Mouse (Mus musculus): ENCODE results near the gene Ifi205.
"Not testable (repeated sequence)": the region's sequence is repeated elsewhere in the genome, so short reads cannot be mapped to it uniquely, and the experiment has no call there.

Gene Ifi205

DNA sequence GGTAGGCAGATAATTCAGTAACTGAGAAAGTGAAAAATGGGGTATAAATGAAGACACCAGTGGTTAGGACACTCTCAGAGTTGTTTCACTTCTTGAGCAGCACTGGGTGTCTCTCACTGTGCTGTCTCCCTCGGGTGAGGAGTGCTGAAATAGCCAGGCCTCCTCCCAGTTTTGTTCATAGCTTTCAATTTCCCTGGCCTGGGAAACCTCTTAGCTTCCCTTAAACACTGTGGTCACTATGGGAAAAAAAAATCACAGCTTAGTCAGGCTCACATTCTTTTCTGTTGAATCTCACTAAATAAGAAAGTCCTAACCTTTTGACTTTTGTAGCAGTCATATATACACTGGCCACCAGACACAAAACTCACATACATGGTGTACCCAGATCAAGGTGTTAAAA lies at the start of gene Ifi205:
TSS of gene Ifi205 (minus strand) at position 113 of the 400 bp plus-strand sequence.
- in situ Hi-C loops (cut with MboI; ENCODE audit: unreplicated experiment in 2 of 2) = no loop called here

DNA sequence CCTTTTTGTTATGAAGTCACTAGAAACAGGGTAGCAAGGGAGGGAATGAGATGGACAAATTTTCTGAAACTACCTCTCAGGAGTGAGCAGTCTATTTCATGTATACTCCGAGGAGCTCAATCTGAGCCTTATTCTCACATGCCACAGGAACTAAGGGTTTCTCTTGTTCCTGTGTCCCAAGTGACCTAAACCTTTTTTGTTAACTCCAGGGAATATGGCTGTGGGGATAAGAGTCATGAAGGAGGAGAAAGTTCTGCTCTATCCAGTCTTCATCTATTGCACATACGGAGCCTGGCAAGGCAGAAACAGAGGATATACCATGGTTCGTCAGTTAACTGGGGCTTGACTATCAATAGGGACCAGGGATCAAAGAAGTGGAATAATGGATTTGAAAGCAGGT lies 34.7 kb upstream of the Ifi205 start, which contains the start of gene Olfr430:
TSS of gene Olfr430 (plus strand) at position 301 of the 400 bp plus-strand sequence.
- in situ Hi-C loops (cut with MboI; ENCODE audit: unreplicated experiment in 2 of 2) = no loop called here

DNA sequence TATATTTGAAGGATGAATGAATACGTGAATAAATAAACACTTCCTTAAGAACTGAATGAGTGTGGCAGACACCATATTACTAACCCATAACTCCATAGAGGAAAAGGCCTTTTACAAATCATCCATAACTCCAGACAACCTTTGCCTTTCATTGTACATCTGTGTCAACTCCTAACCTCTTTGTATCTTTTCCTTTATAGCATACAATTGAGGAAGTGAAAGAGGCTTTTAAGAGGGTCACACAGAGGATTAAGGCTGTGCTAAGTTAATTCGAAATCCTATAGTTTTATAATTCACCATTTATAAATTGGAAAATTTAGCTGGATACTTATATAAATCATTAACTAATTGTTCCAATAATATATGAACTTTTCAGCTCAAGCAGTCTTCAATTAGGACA lies 23.6 kb upstream of the Ifi205 start:
- in situ Hi-C loops (cut with MboI; ENCODE audit: unreplicated experiment in 2 of 2) = no loop called here

DNA sequence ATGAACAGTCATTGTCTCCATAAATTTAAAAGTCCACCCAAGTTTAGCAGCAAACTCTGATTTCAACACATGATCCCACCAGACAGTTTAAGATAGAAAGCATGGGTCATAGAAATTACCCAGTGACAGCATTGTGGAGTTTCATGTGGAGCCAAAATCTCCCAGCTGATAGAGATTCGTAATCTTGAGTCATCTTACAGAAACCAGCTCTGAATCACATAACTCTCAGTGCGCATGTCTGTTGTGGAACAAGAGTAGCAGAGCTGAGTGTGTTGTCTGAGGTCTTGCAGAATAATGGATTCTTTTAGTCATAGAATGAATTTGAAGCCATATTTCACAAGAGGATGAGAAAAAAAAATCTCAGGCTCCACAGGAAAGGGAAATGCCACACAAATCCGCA lies 21.4 kb upstream of the Ifi205 start:
- in situ Hi-C loops (cut with MboI; ENCODE audit: unreplicated experiment in 2 of 2) = no loop called here

DNA sequence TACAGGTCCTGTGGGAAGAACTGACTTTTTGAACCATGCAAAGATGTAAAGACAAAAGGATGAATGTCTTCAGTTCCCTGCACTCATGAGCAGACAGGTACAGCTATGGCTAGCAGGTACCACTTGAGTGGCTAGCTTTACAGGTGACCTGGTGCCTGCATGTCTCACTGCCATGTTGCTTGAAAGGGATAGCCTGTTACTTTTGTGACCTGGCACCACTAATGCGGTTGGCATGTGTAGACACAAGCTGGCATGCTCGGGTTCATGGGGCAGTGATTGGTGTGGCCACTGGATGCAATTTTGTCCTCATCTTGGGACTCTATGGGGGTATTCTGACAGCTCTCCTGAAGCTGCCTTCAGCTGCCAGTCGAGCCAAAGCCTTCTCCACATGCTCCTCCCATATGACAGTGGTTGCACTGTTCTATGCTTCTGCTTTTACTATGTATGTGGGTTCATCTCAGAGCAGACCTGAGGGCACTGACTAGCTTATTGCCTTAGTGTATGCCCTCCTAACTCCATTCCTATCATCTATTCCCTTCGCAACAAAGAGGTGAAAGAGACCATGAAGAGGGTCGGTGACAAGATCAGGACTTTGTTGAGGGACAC lies 20.4 kb upstream of the Ifi205 start:
- in situ Hi-C loops (cut with MboI; ENCODE audit: unreplicated experiment in 2 of 2) = no loop called here

DNA sequence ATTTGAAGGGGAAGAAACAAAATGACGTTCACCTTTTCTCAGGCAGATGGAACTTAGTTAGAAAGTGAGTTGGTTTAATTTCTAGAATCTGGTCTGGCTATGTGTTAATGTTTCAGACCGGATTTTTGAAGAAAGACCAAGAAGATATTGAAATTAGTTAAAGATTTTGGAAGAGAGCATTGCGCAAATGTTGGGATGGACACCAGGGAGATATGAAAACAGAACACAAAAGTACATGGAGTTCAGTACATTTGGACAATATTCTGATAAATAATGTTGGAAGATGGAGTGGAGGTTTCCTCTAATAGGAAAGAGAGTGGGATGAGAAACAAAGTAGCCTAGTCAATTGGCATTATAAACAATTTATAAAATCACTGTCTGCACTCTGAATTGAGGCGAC lies 19.9 kb upstream of the Ifi205 start:
- in situ Hi-C loops (cut with MboI; ENCODE audit: unreplicated experiment in 2 of 2) = no loop called here

DNA sequence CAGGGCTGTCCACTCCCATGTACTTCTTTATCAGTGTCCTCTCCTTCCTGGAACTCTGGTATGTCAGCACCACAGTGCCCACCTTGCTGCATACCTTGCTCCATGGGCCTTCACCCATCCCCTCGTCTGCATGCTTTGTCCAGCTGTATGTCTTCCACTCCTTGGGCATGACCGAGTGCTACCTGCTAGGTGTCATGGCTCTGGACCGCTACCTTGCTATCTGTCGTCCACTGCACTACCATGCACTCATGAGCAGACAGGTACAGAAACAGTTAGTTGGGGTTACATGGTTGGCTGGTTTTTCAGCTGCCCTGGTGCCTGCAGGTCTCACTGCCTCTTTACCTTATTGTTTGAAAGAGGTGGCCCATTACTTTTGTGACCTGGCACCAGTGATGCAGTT lies 18.9 kb upstream of the Ifi205 start:
- in situ Hi-C loops (cut with MboI; ENCODE audit: unreplicated experiment in 2 of 2) = no loop called here

DNA sequence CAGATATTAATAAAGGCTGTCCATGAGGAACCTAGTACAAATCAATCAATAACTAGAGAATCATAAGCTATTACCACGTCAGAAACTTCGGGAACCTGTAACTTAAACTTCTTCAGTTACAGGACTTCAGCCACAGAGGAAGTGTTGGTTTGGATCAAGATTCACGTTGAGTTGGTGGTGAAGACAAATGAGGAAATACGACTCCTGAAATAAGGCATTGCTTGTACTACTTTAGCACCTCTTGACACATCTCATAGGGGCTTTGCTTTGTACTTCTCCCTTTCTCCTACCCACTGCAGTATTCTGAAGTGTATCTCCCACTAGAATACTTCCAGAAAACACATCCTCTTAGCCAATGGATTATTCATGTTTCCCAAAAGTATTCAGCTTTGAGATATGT lies 17.7 kb upstream of the Ifi205 start:
- in situ Hi-C loops (cut with MboI; ENCODE audit: unreplicated experiment in 2 of 2) = not testable (repeated sequence)

DNA sequence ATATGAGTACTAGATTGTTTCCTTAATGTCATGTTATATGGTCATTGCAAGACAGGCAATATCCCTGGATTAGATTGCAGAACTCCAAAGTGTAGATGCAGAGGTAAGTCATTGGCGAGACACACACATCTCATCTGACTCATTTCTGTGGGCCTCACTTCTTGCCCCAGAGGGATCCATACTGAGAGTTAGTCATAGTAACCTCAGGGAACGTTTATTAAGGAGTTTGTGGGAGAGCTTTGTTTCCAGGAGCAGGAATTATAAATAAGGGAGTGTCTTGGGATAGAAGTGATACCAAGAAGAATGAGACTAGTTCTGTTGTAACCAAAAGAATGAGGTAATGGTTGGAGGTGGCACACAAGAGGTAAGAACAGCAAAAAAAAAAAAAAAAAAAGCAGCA lies 17.3 kb upstream of the Ifi205 start, which contains the start of gene Olfr432:
TSS of gene Olfr432 (plus strand) at position 313 of the 400 bp plus-strand sequence.
- in situ Hi-C loops (cut with MboI; ENCODE audit: unreplicated experiment in 2 of 2) = no loop called here

DNA sequence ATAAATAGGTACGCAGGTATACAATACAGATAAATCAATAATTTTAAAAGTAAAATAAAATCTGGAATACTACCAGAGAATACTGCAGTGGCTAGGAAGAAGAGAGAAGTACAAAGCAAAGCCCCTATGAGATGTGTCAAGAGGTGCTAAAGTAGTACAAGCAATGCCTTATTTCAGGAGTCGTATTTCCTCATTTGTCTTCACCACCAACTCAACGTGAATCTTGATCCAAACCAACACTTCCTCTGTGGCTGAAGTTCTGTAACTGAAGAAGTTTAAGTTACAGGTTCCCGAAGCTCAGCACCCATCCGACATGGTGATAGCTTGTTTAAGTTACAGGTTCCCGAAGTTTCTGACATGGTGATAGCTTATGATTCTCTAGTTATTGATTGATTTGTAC lies 16.6 kb upstream of the Ifi205 start:
- in situ Hi-C loops (cut with MboI; ENCODE audit: unreplicated experiment in 2 of 2) = not testable (repeated sequence)

DNA sequence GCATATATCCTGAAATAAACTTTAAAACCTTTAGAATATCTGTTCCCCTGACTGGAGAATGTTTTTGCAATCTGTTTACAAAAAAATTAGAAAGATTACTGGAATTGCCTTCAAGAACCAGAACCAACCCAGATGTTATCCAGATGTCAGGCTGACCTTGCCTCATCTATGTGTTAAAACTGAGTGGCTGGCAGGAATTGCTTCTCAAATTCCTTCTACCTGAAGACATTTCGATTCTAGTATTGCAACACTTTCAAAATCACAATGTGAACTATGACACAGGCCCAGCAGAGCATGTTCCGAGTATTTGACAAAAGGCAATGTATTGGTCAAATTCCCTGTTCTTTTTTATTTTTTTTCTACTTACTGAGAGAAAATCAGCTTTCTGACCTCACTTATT lies 12.8 kb upstream of the Ifi205 start:
- in situ Hi-C loops (cut with MboI; ENCODE audit: unreplicated experiment in 2 of 2) = no loop called here

DNA sequence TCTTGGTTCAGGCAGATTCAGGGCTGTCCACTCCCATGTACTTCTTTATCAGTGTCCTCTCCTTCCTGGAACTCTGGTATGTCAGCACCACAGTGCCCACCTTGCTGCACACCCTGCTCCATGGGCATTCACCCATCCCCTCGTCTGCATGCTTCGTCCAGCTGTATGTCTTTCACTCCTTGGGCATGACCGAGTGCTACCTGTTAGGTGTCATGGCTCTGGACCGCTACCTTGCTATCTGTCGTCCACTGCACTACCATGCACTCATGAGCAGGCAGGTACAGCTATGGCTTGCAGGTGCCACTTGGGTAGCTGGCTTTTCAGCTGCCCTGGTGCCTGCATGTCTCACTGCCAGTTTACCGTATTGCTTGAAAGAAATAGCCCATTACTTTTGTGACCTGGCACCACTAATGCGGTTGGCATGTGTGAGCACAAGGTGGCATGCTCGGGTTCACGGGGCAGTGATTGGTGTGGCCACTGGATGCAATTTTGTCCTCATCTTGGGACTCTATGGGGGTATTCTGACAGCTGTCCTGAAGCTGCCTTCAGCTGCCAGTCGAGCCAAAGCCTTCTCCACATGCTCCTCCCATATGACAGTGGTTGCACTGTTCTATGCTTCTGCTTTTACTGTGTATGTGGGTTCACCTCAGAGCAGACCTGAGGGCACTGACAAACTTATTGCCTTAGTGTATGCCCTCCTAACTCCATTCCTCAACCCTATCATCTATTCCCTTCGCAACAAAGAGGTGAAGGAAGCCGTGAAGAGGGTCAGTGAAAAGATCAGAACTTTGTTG lies 10.7 kb upstream of the Ifi205 start:
- in situ Hi-C loops (cut with MboI; ENCODE audit: unreplicated experiment in 2 of 2) = not testable (repeated sequence)

DNA sequence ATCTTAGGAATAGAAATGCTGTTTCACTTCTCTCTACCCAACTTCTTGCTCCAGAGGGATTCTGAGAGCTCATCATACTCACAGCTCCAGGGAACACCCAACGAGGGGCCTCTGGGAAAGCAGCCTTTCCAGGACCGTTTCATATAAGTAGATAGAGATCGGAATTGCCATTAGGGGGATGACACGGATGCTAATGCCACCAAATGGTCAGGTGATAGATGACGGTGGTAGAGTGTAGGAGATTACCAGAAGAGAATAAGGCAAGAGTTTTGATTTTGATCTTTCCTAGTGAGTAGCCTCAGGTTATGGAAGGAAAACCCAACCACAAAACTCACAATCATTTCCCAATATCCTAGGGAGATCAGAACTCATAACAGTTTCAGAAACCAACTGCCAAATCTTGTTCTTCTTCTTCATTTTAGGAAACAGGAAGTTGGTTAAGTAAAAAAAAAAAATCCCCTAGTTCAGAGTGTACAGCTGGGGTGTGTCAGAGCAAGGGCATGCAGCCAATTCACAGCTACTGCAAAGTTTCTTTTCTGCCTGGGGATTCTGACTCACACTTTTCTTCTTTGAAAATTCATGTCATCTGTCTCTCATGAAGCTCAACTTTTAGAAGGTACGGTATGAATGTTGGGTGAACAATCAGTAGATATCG lies 9.0 kb upstream of the Ifi205 start, which contains the start of gene Olfr433:
TSS of gene Olfr433 (plus strand) at position 183 of the 655 bp plus-strand sequence.
- in situ Hi-C loops (cut with MboI; ENCODE audit: unreplicated experiment in 2 of 2) = no loop called here

DNA sequence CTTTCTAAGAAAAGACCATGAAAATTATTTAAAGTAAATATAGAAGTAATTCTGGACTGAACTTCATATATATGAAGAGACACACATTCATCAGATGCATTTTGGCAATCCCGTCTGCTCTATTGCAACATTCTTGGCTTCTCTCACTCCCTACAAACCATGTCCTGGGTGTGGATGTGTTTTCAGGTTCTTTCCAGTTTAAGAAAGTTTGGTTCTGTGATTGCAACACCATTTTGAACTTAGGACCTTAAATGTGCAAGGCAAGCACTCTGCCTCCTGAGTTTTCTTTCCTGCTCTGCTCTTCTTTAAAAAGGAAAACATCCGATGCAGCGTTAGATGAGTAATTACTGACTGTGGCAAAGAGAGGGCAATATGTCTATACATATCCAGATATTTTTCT lies 6.9 kb upstream of the Ifi205 start:
- in situ Hi-C loops (cut with MboI; ENCODE audit: unreplicated experiment in 2 of 2) = no loop called here

DNA sequence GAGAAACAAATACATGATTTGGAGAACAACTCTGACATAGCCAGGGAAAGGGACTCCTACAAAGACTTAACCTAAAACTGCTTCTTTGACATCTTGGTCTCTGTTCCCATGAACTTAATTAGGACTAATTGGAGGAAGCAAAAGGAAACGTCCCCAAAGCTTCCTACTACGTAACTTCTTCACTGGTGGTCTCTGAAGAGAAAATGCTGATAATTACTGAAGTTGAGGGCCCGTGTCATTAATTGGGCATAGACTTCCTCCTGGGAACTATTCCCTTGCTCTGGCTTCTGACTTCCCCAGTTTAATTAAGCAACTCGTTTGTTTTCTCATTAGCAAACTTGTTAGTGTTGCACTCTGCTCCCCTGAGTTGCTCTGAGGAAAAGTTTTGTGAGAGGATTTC lies 4.2 kb upstream of the Ifi205 start:
- in situ Hi-C loops (cut with MboI; ENCODE audit: unreplicated experiment in 2 of 2) = no loop called here

DNA sequence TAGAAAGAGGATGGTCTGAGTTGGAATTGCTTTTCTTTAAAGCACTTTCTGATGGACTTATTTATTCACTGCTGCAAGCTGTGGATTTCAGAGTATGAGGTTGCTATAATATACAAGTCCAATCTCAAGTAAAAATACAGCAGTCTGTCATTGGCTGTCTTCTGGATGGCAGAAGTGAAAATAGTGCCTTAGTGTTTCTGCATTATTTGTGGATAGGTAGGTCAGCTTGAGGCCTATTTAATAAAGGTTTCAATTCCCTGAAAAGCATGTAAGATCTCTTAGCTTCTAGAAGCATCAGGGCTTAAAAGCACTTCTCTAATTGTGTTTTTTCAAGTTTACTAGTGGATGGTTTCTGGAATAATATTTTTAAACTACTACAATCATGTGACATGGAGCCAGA lies 24.6 kb downstream of the Ifi205 start:
- in situ Hi-C loops (cut with MboI; ENCODE audit: unreplicated experiment in 2 of 2) = not testable (repeated sequence)

DNA sequence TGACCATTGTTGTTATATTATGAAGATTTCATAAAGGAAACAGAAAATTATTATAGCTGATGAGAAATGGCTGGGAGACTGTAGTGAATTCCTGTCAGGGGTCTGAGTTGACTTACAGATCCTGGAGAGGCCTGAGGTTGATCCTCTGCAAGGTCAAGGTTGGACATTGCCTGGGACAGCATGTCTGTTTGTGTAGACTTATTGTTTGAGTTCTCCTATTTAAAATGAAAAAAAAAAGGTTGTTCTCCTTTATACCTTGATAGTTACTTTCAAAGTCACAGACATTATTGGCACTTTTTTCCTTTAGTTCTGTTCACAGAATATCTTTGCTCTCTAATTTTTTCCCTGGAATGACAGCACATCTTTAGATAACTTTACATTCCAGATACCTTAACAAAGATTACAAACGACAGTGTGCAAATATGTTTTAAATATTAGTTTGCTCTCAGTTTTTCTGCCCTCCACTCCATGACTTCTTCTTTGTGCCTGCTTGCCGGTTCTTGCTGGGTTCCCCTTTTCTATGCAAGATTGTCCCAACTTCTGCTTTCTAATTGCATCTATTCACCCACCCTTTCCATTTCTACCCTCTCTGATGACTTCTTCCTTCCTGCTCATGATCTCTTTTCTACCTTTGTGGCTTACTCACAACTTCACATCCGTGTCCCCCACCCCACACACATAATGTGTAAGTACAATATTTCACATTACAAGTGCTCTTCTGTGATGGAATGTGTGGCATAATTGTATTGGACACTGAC lies 27.1 kb downstream of the Ifi205 start:
- in situ Hi-C loops (cut with MboI; ENCODE audit: unreplicated experiment in 2 of 2) = not testable (repeated sequence)

DNA sequence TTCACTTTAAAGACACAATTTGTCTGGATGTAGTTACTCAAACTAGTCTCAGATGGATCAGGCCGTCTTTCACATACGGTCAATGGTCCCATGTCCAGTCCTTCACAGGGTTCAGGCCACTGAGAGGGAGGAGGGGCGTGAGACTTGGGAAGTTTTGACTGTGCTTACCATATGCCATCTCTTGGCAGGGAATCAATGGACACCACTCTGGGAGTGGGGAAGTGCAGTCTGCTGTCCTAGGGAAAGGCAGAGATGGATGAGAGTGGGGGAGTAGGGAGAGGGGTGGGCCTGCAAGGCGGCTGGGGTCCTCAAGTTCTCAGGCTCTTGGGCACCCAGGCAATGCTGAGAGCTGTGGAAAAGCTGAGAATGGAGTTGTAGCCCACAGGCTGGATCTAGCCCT lies 36.6 kb downstream of the Ifi205 start:
- in situ Hi-C loops (cut with MboI; ENCODE audit: unreplicated experiment in 2 of 2) = no loop called here

DNA sequence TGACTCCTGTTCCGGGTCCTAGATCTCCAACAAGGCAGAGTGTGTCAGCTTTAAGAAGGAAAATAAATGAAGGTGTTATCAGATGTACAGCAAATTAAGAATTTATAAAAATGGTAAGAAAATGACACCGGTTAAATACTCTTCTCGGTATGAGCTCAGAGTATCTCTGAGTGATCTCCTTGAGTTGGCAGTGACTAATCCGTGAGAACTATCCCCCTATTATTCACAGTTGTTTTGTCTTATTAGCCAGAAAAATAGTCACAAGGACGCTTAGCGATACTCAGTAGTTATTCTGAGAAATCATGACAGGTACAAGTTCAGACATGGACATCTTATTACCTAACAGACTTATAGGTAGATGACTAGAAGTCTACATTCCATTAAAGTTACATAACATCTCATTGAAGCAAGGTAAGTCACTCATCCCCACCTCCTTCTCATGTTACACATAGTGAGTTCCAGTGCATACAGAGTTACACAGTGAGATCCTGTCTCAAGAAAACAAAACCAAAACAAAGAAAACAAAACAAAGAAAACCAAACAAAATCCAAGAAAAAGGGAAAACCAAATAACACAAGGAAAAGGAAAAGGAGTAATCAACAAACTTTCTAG lies 48.8 kb downstream of the Ifi205 start, which contains the start of gene Ifi202b:
TSS of gene Ifi202b (minus strand) at position 51 of the 612 bp plus-strand sequence.
- in situ Hi-C loops (cut with MboI; ENCODE audit: unreplicated experiment in 2 of 2) = not testable (repeated sequence)

DNA sequence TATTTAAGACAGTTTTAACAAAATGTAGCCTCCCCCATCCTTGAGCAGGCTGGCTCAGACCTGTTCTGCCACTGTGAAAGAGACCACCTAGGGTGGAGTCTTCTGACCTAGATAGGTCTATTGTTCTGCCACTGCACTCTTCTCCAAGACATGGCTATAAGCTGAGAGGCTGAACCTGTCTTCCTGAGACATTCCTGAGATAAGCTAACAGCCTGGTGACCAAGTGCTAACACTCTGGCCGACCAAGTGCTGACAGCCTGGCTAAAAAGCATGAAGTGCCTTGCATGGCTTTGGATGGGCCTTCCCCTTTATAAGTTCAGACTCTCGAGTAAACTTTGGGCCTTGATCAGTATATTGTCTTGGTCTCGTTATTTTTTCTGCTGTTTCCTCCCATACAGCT lies 50.6 kb downstream of the Ifi205 start:
- in situ Hi-C loops (cut with MboI; ENCODE audit: unreplicated experiment in 2 of 2) = not testable (repeated sequence)
